9 mouse cellular contexts compared by ENCODE assay signal in genomic region chr19:53084735-53085134, GRCm38 (mm10). TPM values are rescaled to one million over a fixed set of nuclear protein-coding genes. Genes with fewer than 3 reads are reported as not detected.
DNase-seq lines count a peak whose midpoint lies in the region; ATAC-seq and TF ChIP-seq lines count a peak whose summit lies in the region.
"Had no signal": no experiment of that assay in that cellular context is flagged by ENCODE, and none has a peak within 500 bp of the region (broad histone marks: within the 10 kb centered on the region; RNA-seq: fewer than 3 reads in every experiment).

No protein-coding gene starts in this region.

- H3K4me2 ChIP-seq in heart, embryonic 12.5 days, result no peak overlapping the region
- no peak overlapping the region for H3K4me2 ChIP-seq in liver, postnatal 0 days (ENCODE audit: low read depth, low read length)
- H3K4me2 ChIP-seq in hindbrain, embryonic 14.5 days (replicated peaks), result no peak overlapping the region

- 0 out of 2 replicates have a peak, but pooled peaks cover 3% of the 10 kb centered on the region for H3K36me3 ChIP-seq in heart, embryonic 12.5 days
- H3K36me3 ChIP-seq in liver, postnatal 0 days (replicated peaks; ENCODE audit: insufficient read depth, low read length), result no peaks in the 10 kb centered on the region
- no peaks in the 10 kb centered on the region for H3K36me3 ChIP-seq in hindbrain, embryonic 14.5 days (replicated peaks; ENCODE audit: control insufficient read depth, insufficient read depth)

- H3K9ac ChIP-seq in heart, embryonic 12.5 days, result no peak overlapping the region
- no peak overlapping the region for H3K9ac ChIP-seq in liver, postnatal 0 days (replicated peaks)
- no peak overlapping the region for H3K9ac ChIP-seq in hindbrain, embryonic 14.5 days
- H3K9ac ChIP-seq: liver, embryonic 14.5 days had no signal

- H3K4me3 ChIP-seq in heart, embryonic 12.5 days, result no peak overlapping the region
- H3K4me3 ChIP-seq in liver, postnatal 0 days (ENCODE audit: low read depth, low read length), result no peak overlapping the region
- H3K4me3 ChIP-seq in hindbrain, embryonic 14.5 days (replicated peaks; ENCODE audit: low read length), result no peak overlapping the region

- 0 out of 2 replicates have a peak overlapping the region, but pooled peaks have one; percentile 6 for H3K27ac ChIP-seq in heart, embryonic 12.5 days (ENCODE audit: poor library complexity, severe bottlenecking)
- no peak overlapping the region for H3K27ac ChIP-seq in liver, postnatal 0 days (ENCODE audit: low read depth)
- H3K27ac ChIP-seq in hindbrain, embryonic 14.5 days, result no peak overlapping the region
- H3K27ac ChIP-seq: liver, embryonic 14.5 days had no signal

- H3K4me1 ChIP-seq in heart, embryonic 12.5 days (replicated peaks), result peaks cover 37% of the 10 kb centered on the region; the same call in 1 of the 2 replicates
- H3K4me1 ChIP-seq in liver, postnatal 0 days (ENCODE audit: insufficient read depth), result peaks cover 6% of the 10 kb centered on the region; the same call in 1 of the 2 replicates
- H3K4me1 ChIP-seq in hindbrain, embryonic 14.5 days (replicated peaks; ENCODE audit: control insufficient read depth, insufficient read depth, low read length), result no peaks in the 10 kb centered on the region; the same call in 1 of the 2 replicates

- 0 out of 2 replicates have a peak, but pooled peaks cover 4% of the 10 kb centered on the region for H3K9me3 ChIP-seq in heart, embryonic 12.5 days (replicated peaks)
- no peaks in the 10 kb centered on the region for H3K9me3 ChIP-seq in liver, postnatal 0 days (ENCODE audit: low read length)
- H3K9me3 ChIP-seq in hindbrain, embryonic 14.5 days (ENCODE audit: control insufficient read depth, low read length), result no peaks in the 10 kb centered on the region

- TF ChIP-seq CTCF in liver, postnatal 0 days (IDR thresholded peaks at IDR 0.05; ENCODE audit: low read depth), result no peak

- DNase-seq in cerebellum, postnatal 4 days (ENCODE audit: low spot score in 2 of 2), result no peak
- DNase-seq in cerebellum, adult 11-12 months, result peak; percentile 67
- DNase-seq in liver, postnatal 0 days, result peak; percentile 40
- DNase-seq in hindbrain, embryonic 14.5 days (ENCODE audit: low spot score), result no peak
- DNase-seq in left cerebral cortex, postnatal 36 days (ENCODE audit: low spot score in 2 of 2), result no peak
- DNase-seq in adrenal gland, adult 8-10 months, result no peak

- no peak for TF ChIP-seq EP300 in liver, postnatal 0 days (IDR thresholded peaks at IDR 0.05; ENCODE audit: low read depth)

- ATAC-seq in cerebellum, adult (ENCODE audit: insufficient number of reproducible peaks, low FRiP score, low TSS enrichment), result peak; percentile 65; the same call in 1 of the 2 replicates
- ATAC-seq in heart, embryonic 12.5 days (ENCODE audit: insufficient number of reproducible peaks, low FRiP score), result peak; percentile 40; the same call in 1 of the 2 replicates
- peak; percentile 67 for ATAC-seq in liver, postnatal 0 days
- no peak for ATAC-seq in hindbrain, embryonic 14.5 days (ENCODE audit: low FRiP score)

- H3K27me3 ChIP-seq in heart, embryonic 12.5 days (replicated peaks), result no peaks in the 10 kb centered on the region
- no peaks in the 10 kb centered on the region for H3K27me3 ChIP-seq in liver, postnatal 0 days (ENCODE audit: insufficient read depth, low read length)
- no peaks in the 10 kb centered on the region for H3K27me3 ChIP-seq in hindbrain, embryonic 14.5 days (ENCODE audit: control insufficient read depth, insufficient read depth, low read length)

- 27% methylated on average over 5 of the region's 5 CpGs for WGBS in heart, embryonic 12.5 days
- 48% methylated on average over 5 of the region's 5 CpGs for WGBS in liver, postnatal 0 days (ENCODE audit: insufficient replicate concordance)
- WGBS in hindbrain, embryonic 14.5 days, result 73% methylated on average over 5 of the region's 5 CpGs

- intact Hi-C loops in left cerebral cortex, postnatal 36 days (cut with DNase I), result no loop called here

RNA-seq across cellular contexts. Expression of gene Xpnpep1, which starts 44.7 kb away (rescaled TPM):
- 191 TPM in 2 replicates for polyA plus RNA-seq in heart, embryonic 12.5 days (2016; fragmentation: Nextera tagmentation; extraction: Ambion mirVana)
- polyA plus RNA-seq in liver, postnatal 0 days (2015; fragmentation: Nextera tagmentation; extraction: Ambion mirVana), result 55.4 and 62.0 TPM in 2 replicates
- polyA plus RNA-seq in hindbrain, embryonic 14.5 days (2014; fragmentation: Nextera tagmentation; extraction: Ambion mirVana), result 135 and 141 TPM in 2 replicates
- total RNA-seq in left cerebral cortex, postnatal 36 days (2021), result 10 to 100 TPM; 61.8 to 70.3 TPM
- 10 to 100 TPM; 76.5 to 88.9 (median 81.1) TPM for total RNA-seq in adrenal gland, adult 8-10 months (2022)

RNA-seq across cellular contexts. Expression of gene Add3, which starts 55.5 kb away (rescaled TPM):
- 154 and 157 TPM in 2 replicates for polyA plus RNA-seq in heart, embryonic 12.5 days (2016; fragmentation: Nextera tagmentation; extraction: Ambion mirVana)
- 17.5 and 21.4 TPM in 2 replicates for polyA plus RNA-seq in liver, postnatal 0 days (2015; fragmentation: Nextera tagmentation; extraction: Ambion mirVana)
- 43.4 and 48.9 TPM in 2 replicates for polyA plus RNA-seq in hindbrain, embryonic 14.5 days (2014; fragmentation: Nextera tagmentation; extraction: Ambion mirVana)
- total RNA-seq in left cerebral cortex, postnatal 36 days (2021), result 10 to 100 TPM; 89.3 to 89.6 TPM
- total RNA-seq in adrenal gland, adult 8-10 months (2022), result 10 to 100 TPM; 36.0 to 42.1 (median 40.7) TPM

Comparison
In these comparisons a context has a peak if more than half of its experiments do, and no peak if none do; other contexts are left out.
1. DNase-seq: peak in cerebellum, adult 11-12 months (single experiment) and liver, postnatal 0 days (single experiment); none in cerebellum, postnatal 4 days (0 of 2), hindbrain, embryonic 14.5 days (single experiment), left cerebral cortex, postnatal 36 days (0 of 2) and adrenal gland, adult 8-10 months (single experiment).